Mouse (Mus musculus): ENCODE measurements around the gene Slc35c2. TPM values are rescaled to one million over a fixed set of nuclear protein-coding genes. Genes with fewer than 3 reads are reported as not detected.
A peak's percentile ranks its signal among the peaks of the same experiment; 100 is the strongest.

Slc35c2 gene
- polyA plus RNA-seq, 1 experiment: 82.3 TPM

- Histone ChIP-seq H3K4me1 (replicated peaks; ENCODE audit: control insufficient read depth, insufficient read depth, low read length) (peaks cover 40% of the 10 kb centered on the region), H3K4me3 (ENCODE audit: control insufficient read depth, insufficient read depth, low read length) (no peak overlapping the region), H3K27ac (ENCODE audit: control insufficient read depth, insufficient read depth, low read length) (no peak overlapping the region), H3K36me3 (ENCODE audit: control insufficient read depth, insufficient read depth, low read length) (no peaks in the 10 kb centered on the region), H3K27me3 (ENCODE audit: control insufficient read depth, insufficient read depth, low read length) (no peaks in the 10 kb centered on the region)
- no peak for DNase-seq
- WGBS: 50% methylated on average over 8 of the region's 8 CpGs
- TF ChIP-seq CTCF (IDR thresholded peaks at IDR 0.05; ENCODE audit: borderline replicate concordance, control insufficient read depth, extremely low read depth, insufficient read depth, low read length, poor library complexity) (no peak), POLR2A (IDR thresholded peaks at IDR 0.05; ENCODE audit: control insufficient read depth, extremely low read depth, insufficient read depth, low read length, poor library complexity) (no peak)
These were observed 33.8 kb upstream of the Slc35c2 start for GRCm38 (mm10) chr2:165321381-165321888.

- H3K4me3 ChIP-seq (ENCODE audit: control insufficient read depth, insufficient read depth, low read length): no peak overlapping the region
These were observed 33.0 kb upstream of the Slc35c2 start for GRCm38 (mm10) chr2:165320531-165321150.

GRCm38 (mm10) chr2:165319503-165319902, 31.8 kb upstream of the Slc35c2 start:
- no peak overlapping the region for H3K4me3 ChIP-seq (ENCODE audit: control insufficient read depth, insufficient read depth, low read length)
- H3K4me1 ChIP-seq (replicated peaks; ENCODE audit: control insufficient read depth, insufficient read depth, low read length): peaks cover 31% of the 10 kb centered on the region
- H3K27me3 ChIP-seq (ENCODE audit: control insufficient read depth, insufficient read depth, low read length): no peaks in the 10 kb centered on the region
- no peak overlapping the region for H3K27ac ChIP-seq (ENCODE audit: control insufficient read depth, insufficient read depth, low read length)
- TF ChIP-seq POLR2A (IDR thresholded peaks at IDR 0.05; ENCODE audit: control insufficient read depth, extremely low read depth, insufficient read depth, low read length, poor library complexity) (no peak), CTCF (IDR thresholded peaks at IDR 0.05; ENCODE audit: borderline replicate concordance, control insufficient read depth, extremely low read depth, insufficient read depth, low read length, poor library complexity) (no peak)
- DNase-seq: no peak
- H3K36me3 ChIP-seq (ENCODE audit: control insufficient read depth, insufficient read depth, low read length): peaks cover 14% of the 10 kb centered on the region
- 48% methylated on average over 4 of the region's 4 CpGs for WGBS

More at GRCm38 (mm10) chr2:165320531-165321150, 33.0 kb upstream of the Slc35c2 start:
- WGBS: 25% methylated on average over 12 of the region's 12 CpGs
- no peak for DNase-seq
- Histone ChIP-seq H3K27me3 (ENCODE audit: control insufficient read depth, insufficient read depth, low read length) (no peaks in the 10 kb centered on the region), H3K27ac (ENCODE audit: control insufficient read depth, insufficient read depth, low read length) (peak overlapping the region; percentile 52; the same call in 1 of the 2 replicates), H3K4me1 (replicated peaks; ENCODE audit: control insufficient read depth, insufficient read depth, low read length) (peaks cover 38% of the 10 kb centered on the region), H3K36me3 (ENCODE audit: control insufficient read depth, insufficient read depth, low read length) (peaks cover 4% of the 10 kb centered on the region; the same call in 1 of the 2 replicates)
- TF ChIP-seq CTCF (IDR thresholded peaks at IDR 0.05; ENCODE audit: borderline replicate concordance, control insufficient read depth, extremely low read depth, insufficient read depth, low read length, poor library complexity) (no peak), POLR2A (IDR thresholded peaks at IDR 0.05; ENCODE audit: control insufficient read depth, extremely low read depth, insufficient read depth, low read length, poor library complexity) (no peak)

GRCm38 (mm10) chr2:165318941-165319340, 31.3 kb upstream of the Slc35c2 start:
- DNase-seq: no peak
- H3K4me1 ChIP-seq (replicated peaks; ENCODE audit: control insufficient read depth, insufficient read depth, low read length): peaks cover 30% of the 10 kb centered on the region
- 90% methylated on average over 7 of the region's 7 CpGs for WGBS
- H3K4me3 ChIP-seq (ENCODE audit: control insufficient read depth, insufficient read depth, low read length): no peak overlapping the region
- peaks cover 18% of the 10 kb centered on the region for H3K36me3 ChIP-seq (ENCODE audit: control insufficient read depth, insufficient read depth, low read length)
- TF ChIP-seq POLR2A (IDR thresholded peaks at IDR 0.05; ENCODE audit: control insufficient read depth, extremely low read depth, insufficient read depth, low read length, poor library complexity): no peak
- TF ChIP-seq CTCF (IDR thresholded peaks at IDR 0.05; ENCODE audit: borderline replicate concordance, control insufficient read depth, extremely low read depth, insufficient read depth, low read length, poor library complexity): no peak
- H3K27me3 ChIP-seq (ENCODE audit: control insufficient read depth, insufficient read depth, low read length): no peaks in the 10 kb centered on the region
- H3K27ac ChIP-seq (ENCODE audit: control insufficient read depth, insufficient read depth, low read length): no peak overlapping the region

- TF ChIP-seq POLR2A (IDR thresholded peaks at IDR 0.05; ENCODE audit: control insufficient read depth, extremely low read depth, insufficient read depth, low read length, poor library complexity): no peak
- no peak for TF ChIP-seq CTCF (IDR thresholded peaks at IDR 0.05; ENCODE audit: borderline replicate concordance, control insufficient read depth, extremely low read depth, insufficient read depth, low read length, poor library complexity)
- H3K27ac ChIP-seq (ENCODE audit: control insufficient read depth, insufficient read depth, low read length): no peak overlapping the region
- no peaks in the 10 kb centered on the region for H3K27me3 ChIP-seq (ENCODE audit: control insufficient read depth, insufficient read depth, low read length)
- H3K36me3 ChIP-seq (ENCODE audit: control insufficient read depth, insufficient read depth, low read length): peaks cover 18% of the 10 kb centered on the region
- 79% methylated on average over 16 of the region's 16 CpGs for WGBS
- DNase-seq: no peak
- no peak overlapping the region for H3K4me3 ChIP-seq (ENCODE audit: control insufficient read depth, insufficient read depth, low read length)
- H3K4me1 ChIP-seq (replicated peaks; ENCODE audit: control insufficient read depth, insufficient read depth, low read length): peaks cover 30% of the 10 kb centered on the region
These were observed 30.1 kb upstream of the Slc35c2 start for GRCm38 (mm10) chr2:165317621-165318263.

GRCm38 (mm10) chr2:165316837-165317473, 29.3 kb upstream of the Slc35c2 start:
- Histone ChIP-seq H3K36me3 (ENCODE audit: control insufficient read depth, insufficient read depth, low read length) (peaks cover 18% of the 10 kb centered on the region), H3K27me3 (ENCODE audit: control insufficient read depth, insufficient read depth, low read length) (no peaks in the 10 kb centered on the region), H3K4me1 (replicated peaks; ENCODE audit: control insufficient read depth, insufficient read depth, low read length) (peaks cover 26% of the 10 kb centered on the region), H3K4me3 (ENCODE audit: control insufficient read depth, insufficient read depth, low read length) (no peak overlapping the region), H3K27ac (ENCODE audit: control insufficient read depth, insufficient read depth, low read length) (no peak overlapping the region)
- TF ChIP-seq POLR2A (IDR thresholded peaks at IDR 0.05; ENCODE audit: control insufficient read depth, extremely low read depth, insufficient read depth, low read length, poor library complexity): no peak
- TF ChIP-seq CTCF (IDR thresholded peaks at IDR 0.05; ENCODE audit: borderline replicate concordance, control insufficient read depth, extremely low read depth, insufficient read depth, low read length, poor library complexity): no peak
- 77% methylated on average over 9 of the region's 9 CpGs for WGBS
- no peak for DNase-seq
